Mouse (Mus musculus) stomach, postnatal 0 days (tissue): Measurements from ENCODE around the gene Zp1.

Source experiments
- CTCF ChIP-seq: IDR thresholded peaks from 2 replicates; pipeline ENCODE4 v1.5.1; 2016; ENCODE audit warnings: antibody characterized with exemption, low read depth, mild to moderate bottlenecking, moderate library complexity
- EP300 ChIP-seq: optimal IDR thresholded peaks from 2 replicates; pipeline ENCODE3; 2016; ENCODE audit warnings: antibody characterized with exemption

DNA sequence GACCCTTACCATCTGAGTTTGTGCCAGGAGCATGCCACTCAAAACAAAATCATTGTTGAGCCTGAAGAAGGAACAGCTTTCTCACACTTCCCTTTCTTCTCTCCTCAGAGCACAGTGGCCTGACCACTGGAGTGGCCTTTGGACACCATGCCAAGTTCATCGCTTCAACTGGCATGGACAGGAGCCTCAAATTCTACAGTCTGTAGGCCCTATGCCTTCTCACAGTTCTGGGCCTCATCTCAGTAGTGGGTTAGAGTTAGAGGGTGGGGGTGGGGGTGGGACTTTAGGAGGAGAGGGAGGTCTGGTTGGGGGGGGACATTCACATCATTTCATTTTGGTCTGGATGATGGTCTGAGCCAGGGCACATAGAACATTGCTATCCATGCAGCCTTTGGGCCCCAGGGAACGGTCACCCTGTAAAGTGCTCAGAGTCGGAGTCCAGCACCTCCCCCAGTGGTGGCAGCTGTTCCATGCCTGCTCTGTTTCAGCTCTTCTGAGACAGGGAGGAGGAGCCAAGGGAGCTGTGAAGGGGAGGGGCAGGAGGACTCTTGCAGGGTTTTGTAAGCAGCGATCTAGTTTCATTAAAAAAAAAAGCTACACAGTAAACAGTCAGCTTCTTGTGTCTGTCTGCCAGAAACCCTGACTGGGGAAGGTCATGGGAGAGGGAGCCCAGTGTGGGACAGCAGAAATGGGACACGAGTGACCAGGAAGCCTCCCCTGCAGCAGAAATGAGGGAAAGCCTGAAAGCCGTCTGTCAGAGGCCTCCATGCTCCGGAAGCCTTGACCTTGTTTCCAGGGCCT is 15.3 kb downstream of the Zp1 start:
- no peak for TF ChIP-seq EP300
- peak; percentile 44 for TF ChIP-seq CTCF
